Mouse (Mus musculus) spleen, adult 2 months (tissue): ENCODE measurements around the gene Aqp7.

Experiments
- CTCF ChIP-seq: fragments of 200-500 bp; IDR thresholded peaks from 2 replicates; pipeline ENCODE4 v1.5.1; 2011; ENCODE audit warnings: mild to moderate bottlenecking, inconsistent platforms; ENCODE audit not compliant: insufficient read depth, insufficient read length, insufficient replicate concordance; ENCODE audit errors: extremely low read depth
- POLR2A ChIP-seq: fragments of 200-500 bp; IDR thresholded peaks from 2 replicates; pipeline ENCODE4 v1.6.1; 2011; ENCODE audit warnings: low read depth, low read length, inconsistent platforms

DNA sequence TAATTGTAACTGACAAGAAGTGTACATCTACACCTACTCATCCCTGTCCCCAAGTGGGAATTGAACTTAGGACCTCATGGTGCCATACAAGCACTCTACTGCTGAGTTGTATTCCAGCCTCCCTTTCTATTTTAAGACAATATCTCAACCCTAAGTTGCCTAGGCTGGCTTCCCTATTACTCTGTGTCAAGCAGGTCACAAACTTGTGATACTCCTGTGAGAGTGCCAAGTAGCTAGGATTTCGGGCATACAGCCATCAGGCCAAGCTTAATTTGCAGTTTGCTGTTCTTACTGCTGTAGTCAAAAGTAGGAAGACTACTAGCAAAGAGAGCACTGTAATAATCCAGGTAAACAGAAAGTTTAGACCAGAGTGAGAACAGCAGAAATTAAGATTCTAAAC is 64.3 kb downstream of the Aqp7 start:
- TF ChIP-seq CTCF (no peak), POLR2A (no peak)
